Mouse (Mus musculus): ENCODE measurements around the gene Gm49366.
"Not testable (repeated sequence)": the region's sequence is repeated elsewhere in the genome, so short reads cannot be mapped to it uniquely, and the experiment has no call there.

- not testable (repeated sequence) for TF ChIP-seq CTCF (IDR thresholded peaks at IDR 0.05; ENCODE audit: extremely low read depth, insufficient read length, insufficient replicate concordance, low read depth, low read length); POLR2A (IDR thresholded peaks at IDR 0.05; ENCODE audit: low read depth, low read length)
Measured at GRCm38 (mm10) chr12:84028328-84028727, 10.4 kb upstream of the Gm49366 start.
